Mouse (Mus musculus): ENCODE data around the gene Gm48552. TPM values are rescaled to one million over a fixed set of nuclear protein-coding genes. Genes with fewer than 3 reads are reported as not detected.

Gene Gm48552
- total and polyA plus RNA-seq, 3 experiments: 0.88 to 1.2 TPM; not detected in 1

DNA sequence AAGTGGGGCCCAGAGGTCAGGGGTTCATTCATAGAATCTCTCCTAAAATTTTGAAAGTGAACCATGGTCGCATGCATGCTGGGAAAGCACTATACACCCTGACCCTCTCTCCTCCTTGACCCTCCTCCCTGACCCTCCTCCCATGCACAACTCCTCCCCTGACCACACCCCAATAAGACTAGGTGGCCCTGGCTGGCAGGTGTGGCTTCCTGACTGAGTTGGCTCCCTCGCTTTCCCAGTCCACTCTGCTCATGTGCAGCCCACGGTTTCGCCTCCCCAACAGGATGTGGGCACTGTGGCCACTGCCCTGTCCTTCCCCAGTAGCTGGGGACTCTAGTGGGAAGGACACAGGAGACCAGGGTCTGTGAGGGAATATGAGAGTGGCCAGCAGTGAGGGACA is 21.5 kb downstream of the Gm48552 start:
- Histone ChIP-seq H3K4me3 (no peak overlapping the region), H3K9ac (ENCODE audit: low read depth, low read length) (peak overlapping the region; percentile 19; the same call in 1 of the 2 replicates), H3K4me1 (ENCODE audit: control insufficient read depth, insufficient read depth, low read length) (peaks cover 66% of the 10 kb centered on the region), H3K79me2 (replicated peaks; ENCODE audit: control insufficient read depth, insufficient read depth, low read length) (no peaks in the 10 kb centered on the region), H3K36me3 (ENCODE audit: control insufficient read depth, insufficient read depth, low read length) (peaks cover 32% of the 10 kb centered on the region), H3K27me3 (ENCODE audit: control insufficient read depth, insufficient read depth, low read length) (no peaks in the 10 kb centered on the region), H3K27ac (peak overlapping the region; percentile 91)
- intact Hi-C loops (cut with DNase I): loop anchor here (2.0 kb wide), 1 partner anchor 614 kb away; no protein-coding TSS in a partner anchor
- DNase-seq: peak in 1 of 2 experiments; percentile 51
- TF ChIP-seq CTCF (IDR thresholded peaks at IDR 0.05) (no peak), POLR2A (IDR thresholded peaks at IDR 0.05; ENCODE audit: insufficient read depth, low read depth, low read length) (no peak), EP300 (IDR thresholded peaks at IDR 0.05; ENCODE audit: insufficient read depth, low read depth, low read length) (0 out of 2 replicates have a peak, but pooled peaks have one; percentile 11)
- WGBS: 33% methylated on average over 4 of the region's 4 CpGs

DNA sequence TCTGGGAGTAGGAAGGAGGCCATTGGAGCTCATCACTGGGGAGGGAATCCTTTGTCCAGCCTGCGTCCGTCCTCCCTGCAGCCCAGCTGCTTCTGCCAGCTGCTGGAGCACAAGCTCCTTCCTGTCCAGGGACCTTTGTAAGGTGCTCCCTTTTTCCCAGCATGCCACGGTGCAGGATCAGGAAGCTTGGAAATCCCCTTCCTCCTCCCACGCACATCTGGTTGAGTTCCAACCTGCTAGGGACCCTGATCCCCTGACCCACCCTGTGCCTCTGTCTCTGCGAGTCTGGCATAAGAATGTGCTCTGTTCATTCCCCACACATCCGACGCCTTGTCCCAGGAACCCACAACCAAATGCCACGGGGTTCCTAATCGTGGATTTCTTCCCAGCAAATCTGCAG is 22.2 kb downstream of the Gm48552 start:
- H3K27ac ChIP-seq: peak overlapping the region; percentile 91
- H3K79me2 ChIP-seq (replicated peaks; ENCODE audit: control insufficient read depth, insufficient read depth, low read length): no peaks in the 10 kb centered on the region
- intact Hi-C loops (cut with DNase I): loop anchor here (1.0 to 2.0 kb wide), 2 partner anchors 19 to 614 kb away; no protein-coding TSS in a partner anchor
- WGBS: 15% methylated on average over 9 of the region's 9 CpGs
- H3K4me3 ChIP-seq: 0 out of 2 replicates have a peak overlapping the region, but pooled peaks have one; percentile 3
- H3K36me3 ChIP-seq (ENCODE audit: control insufficient read depth, insufficient read depth, low read length): peaks cover 33% of the 10 kb centered on the region
- H3K27me3 ChIP-seq (ENCODE audit: control insufficient read depth, insufficient read depth, low read length): no peaks in the 10 kb centered on the region
- H3K9ac ChIP-seq (ENCODE audit: low read depth, low read length): peak overlapping the region; percentile 19; the same call in 1 of the 2 replicates
- peak; percentile 71 to 76 for DNase-seq
- peaks cover 67% of the 10 kb centered on the region for H3K4me1 ChIP-seq (ENCODE audit: control insufficient read depth, insufficient read depth, low read length)
- TF ChIP-seq EP300 (IDR thresholded peaks at IDR 0.05; ENCODE audit: insufficient read depth, low read depth, low read length) (peak; percentile 92), POLR2A (IDR thresholded peaks at IDR 0.05; ENCODE audit: insufficient read depth, low read depth, low read length) (peak; percentile 34), CTCF (IDR thresholded peaks at IDR 0.05) (no peak)

- Histone ChIP-seq H3K36me3 (ENCODE audit: control insufficient read depth, insufficient read depth, low read length) (peaks cover 33% of the 10 kb centered on the region), H3K4me1 (ENCODE audit: control insufficient read depth, insufficient read depth, low read length) (peaks cover 68% of the 10 kb centered on the region), H3K9ac (ENCODE audit: low read depth, low read length) (peak overlapping the region; percentile 68), H3K27me3 (ENCODE audit: control insufficient read depth, insufficient read depth, low read length) (no peaks in the 10 kb centered on the region), H3K4me3 (peak overlapping the region; percentile 29; the same call in 1 of the 2 replicates), H3K79me2 (replicated peaks; ENCODE audit: control insufficient read depth, insufficient read depth, low read length) (no peaks in the 10 kb centered on the region), H3K27ac (peak overlapping the region; percentile 91)
- intact Hi-C loops (cut with DNase I): loop anchor here (1.0 to 2.0 kb wide), 2 partner anchors 19 to 615 kb away; no protein-coding TSS in a partner anchor
- 4% methylated on average over 18 of the region's 18 CpGs for WGBS
- peak; percentile 95 to 96 for DNase-seq
- TF ChIP-seq POLR2A (IDR thresholded peaks at IDR 0.05; ENCODE audit: insufficient read depth, low read depth, low read length) (peak; percentile 44), CTCF (IDR thresholded peaks at IDR 0.05) (no peak), EP300 (IDR thresholded peaks at IDR 0.05; ENCODE audit: insufficient read depth, low read depth, low read length) (peak; percentile 83)
Measured at GRCm38 (mm10) chr10:81411471-81412400, 22.9 kb downstream of the Gm48552 start.

GRCm38 (mm10) chr10:81412586-81413309 is 23.9 kb downstream of the Gm48552 start:
- no peaks in the 10 kb centered on the region for H3K27me3 ChIP-seq (ENCODE audit: control insufficient read depth, insufficient read depth, low read length)
- intact Hi-C loops (cut with DNase I): no loop called here
- peak overlapping the region; percentile 29; the same call in 1 of the 2 replicates for H3K4me3 ChIP-seq
- peak overlapping the region; percentile 68 for H3K9ac ChIP-seq (ENCODE audit: low read depth, low read length)
- peaks cover 33% of the 10 kb centered on the region for H3K36me3 ChIP-seq (ENCODE audit: control insufficient read depth, insufficient read depth, low read length)
- 57% methylated on average over 16 of the region's 16 CpGs for WGBS
- peaks cover 73% of the 10 kb centered on the region for H3K4me1 ChIP-seq (ENCODE audit: control insufficient read depth, insufficient read depth, low read length)
- peak in 1 of 2 experiments; percentile 49 for DNase-seq
- H3K79me2 ChIP-seq (replicated peaks; ENCODE audit: control insufficient read depth, insufficient read depth, low read length): no peaks in the 10 kb centered on the region
- TF ChIP-seq CTCF (IDR thresholded peaks at IDR 0.05): no peak
- 0 out of 2 replicates have a peak, but pooled peaks have one; percentile 22 for TF ChIP-seq POLR2A (IDR thresholded peaks at IDR 0.05; ENCODE audit: insufficient read depth, low read depth, low read length)
- no peak for TF ChIP-seq EP300 (IDR thresholded peaks at IDR 0.05; ENCODE audit: insufficient read depth, low read depth, low read length)
- H3K27ac ChIP-seq: peak overlapping the region; percentile 91

DNA sequence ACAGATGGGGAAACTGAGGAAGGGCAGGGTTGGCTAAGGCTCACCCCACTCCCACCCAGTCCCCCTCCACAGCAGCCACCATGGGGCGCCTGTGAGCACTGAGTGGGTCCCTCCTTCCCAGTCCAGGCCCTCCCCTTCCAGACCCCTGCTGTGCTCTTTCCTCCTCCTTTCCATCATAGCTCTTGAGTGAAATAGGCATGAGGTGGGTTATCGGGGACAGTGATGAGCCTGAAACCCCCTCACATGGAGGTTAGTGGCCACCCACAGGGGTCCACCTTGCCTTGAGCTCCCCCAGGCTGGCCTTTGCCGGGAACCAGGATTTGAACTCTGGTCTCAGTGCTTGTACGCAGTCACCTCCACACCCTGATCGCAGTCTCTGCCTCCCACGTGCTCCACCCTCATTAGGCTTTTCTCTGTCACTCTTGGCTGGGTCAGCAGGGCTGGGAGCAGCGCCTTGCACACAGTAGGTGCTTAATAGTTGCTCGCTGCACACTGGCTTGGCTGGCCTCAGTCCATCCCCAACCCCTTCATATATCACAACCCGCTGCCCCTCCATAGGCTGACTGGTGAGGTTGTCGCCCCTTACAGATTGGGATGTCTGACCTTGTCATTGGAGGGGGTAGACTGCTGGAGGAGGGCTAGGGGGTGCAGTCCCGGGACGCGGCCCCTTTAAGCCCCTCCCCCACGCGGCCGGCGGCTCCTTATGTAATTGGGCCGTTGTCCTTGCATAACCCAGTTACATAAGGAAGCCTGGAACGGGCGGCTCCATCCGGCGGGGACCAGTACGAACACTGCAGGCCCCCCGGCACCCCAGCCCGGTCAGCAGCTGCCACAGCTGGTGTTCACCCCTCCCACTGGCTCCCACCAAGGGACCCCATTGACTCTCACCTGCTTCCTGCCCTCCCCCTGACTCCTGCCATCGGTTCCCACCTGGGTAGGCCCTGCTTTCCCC is 24.8 kb downstream of the Gm48552 start:
- Histone ChIP-seq H3K27ac (peak overlapping the region; percentile 91), H3K79me2 (replicated peaks; ENCODE audit: control insufficient read depth, insufficient read depth, low read length) (no peaks in the 10 kb centered on the region), H3K9ac (ENCODE audit: low read depth, low read length) (peak overlapping the region; percentile 81), H3K36me3 (ENCODE audit: control insufficient read depth, insufficient read depth, low read length) (peaks cover 25% of the 10 kb centered on the region), H3K4me3 (peak overlapping the region; percentile 36; the same call in 1 of the 2 replicates), H3K27me3 (ENCODE audit: control insufficient read depth, insufficient read depth, low read length) (no peaks in the 10 kb centered on the region), H3K4me1 (ENCODE audit: control insufficient read depth, insufficient read depth, low read length) (peaks cover 67% of the 10 kb centered on the region)
- peak; percentile 82 for TF ChIP-seq POLR2A (IDR thresholded peaks at IDR 0.05; ENCODE audit: insufficient read depth, low read depth, low read length)
- peak; percentile 99 for TF ChIP-seq EP300 (IDR thresholded peaks at IDR 0.05; ENCODE audit: insufficient read depth, low read depth, low read length)
- peak; percentile 15; the same call in 1 of the 2 replicates for TF ChIP-seq CTCF (IDR thresholded peaks at IDR 0.05)
- intact Hi-C loops (cut with DNase I): no loop called here
- WGBS: 19% methylated on average over 26 of the region's 26 CpGs
- DNase-seq: peak; percentile 91 to 93

Data from heart, adult 2 months (tissue).